Mouse (Mus musculus) neural tube, embryonic 14.5 days (tissue): Measurements from ENCODE around the gene Reep6. TPM values are rescaled to one million over a fixed set of nuclear protein-coding genes. Genes with fewer than 3 reads are reported as not detected.
A peak's percentile ranks its signal among the peaks of the same experiment; 100 is the strongest.

Experiments used
- ATAC-seq: fragments of 200-750 bp; cut with Nextera tagmentation; 2 replicates; pipeline ENCODE4 v1.8.0; 2017; ENCODE audit warnings: low read depth, mild to moderate bottlenecking, moderate TSS enrichment, moderate library complexity
- H3K27ac ChIP-seq: fragments of 300-500 bp; sonication (generic); 2 replicates; pipeline ENCODE4 v1.5.1; 2014; ENCODE audit warnings: low read depth, mild to moderate bottlenecking, control low read depth, low read length, moderate library complexity, mixed read lengths
- H3K27me3 ChIP-seq: fragments of 300-500 bp; sonication (generic); 2 replicates; pipeline ENCODE4 v1.6.1; 2014; ENCODE audit warnings: low read length; ENCODE audit not compliant: control insufficient read depth, insufficient read depth
- H3K36me3 ChIP-seq: fragments of 300-500 bp; sonication (generic); 2 replicates; pipeline ENCODE4 v1.6.1; 2014; ENCODE audit warnings: low read length, mixed read lengths; ENCODE audit not compliant: control insufficient read depth, insufficient read depth
- H3K4me1 ChIP-seq: fragments of 300-500 bp; sonication (generic); 2 replicates; pipeline ENCODE4 v1.6.1; 2014; ENCODE audit warnings: low read length; ENCODE audit not compliant: control insufficient read depth, insufficient read depth
- H3K4me2 ChIP-seq: fragments of 300-500 bp; sonication (generic); 2 replicates; pipeline ENCODE4 v1.6.1; 2014; ENCODE audit warnings: mild to moderate bottlenecking, low read depth, low read length, control low read depth
- H3K4me3 ChIP-seq: fragments of 300-500 bp; sonication (generic); 2 replicates; pipeline ENCODE4 v1.5.1; 2014; ENCODE audit warnings: low read depth, low read length, control low read depth, mixed read lengths
- H3K9ac ChIP-seq: fragments of 300-500 bp; sonication (generic); replicated peaks from 2 replicates; pipeline ENCODE4 v1.6.1; 2014; ENCODE audit warnings: low read depth, mild to moderate bottlenecking, control low read depth, low read length, mixed read lengths
- H3K9me3 ChIP-seq: fragments of 300-500 bp; sonication (generic); 2 replicates; pipeline ENCODE4 v1.6.1; 2016; ENCODE audit warnings: low read length; ENCODE audit not compliant: control insufficient read depth
- WGBS: fragments of 180-500 bp; shearing (Covaris S2); extraction: QIAGEN DNeasy Blood & Tissue Kit; methylation state at CpG from one replicate; pipeline ENCODE4 v1.1.7; 2014; 5-methylcytosine and 5-hydroxymethylcytosine counted together
- polyA plus RNA-seq: library from polyadenylated mRNA; unstranded; fragments of >200 nt; fragmentation: Nextera tagmentation; extraction: Ambion mirVana; gene quantifications from 2 replicates; pipeline ENCODE4 v1.2.1, GENCODE M21; 2014

The Reep6 gene
- 3.9 and 5.4 TPM in 2 replicates for polyA plus RNA-seq

GRCm38 (mm10) chr10:80329273-80330081 is at the start of gene Reep6, which contains the start of gene Pcsk4:
TSS of gene Reep6 (plus strand) at chr10:80329953.
TSS of gene Pcsk4 (minus strand) at chr10:80329498.
- Histone ChIP-seq H3K27me3 (no peaks in the 10 kb centered on the region; the same call in 1 of the 2 replicates), H3K4me1 (peaks cover 11% of the 10 kb centered on the region; the same call in 1 of the 2 replicates), H3K4me3 (peak within 1 kb of the TSS; percentile 40), H3K36me3 (no peaks in the 10 kb centered on the region), H3K9me3 (no peaks in the 10 kb centered on the region), H3K9ac (peak within 1 kb of the TSS; percentile 60), H3K27ac (no peak within 1 kb of the TSS), H3K4me2 (peak within 1 kb of the TSS; percentile 85)
- 6% methylated on average over 31 of the region's 36 CpGs for WGBS
- ATAC-seq: peak; percentile 91

- H3K4me2 ChIP-seq: no peak overlapping the region
- 94% methylated on average over 7 of the region's 7 CpGs for WGBS
- ATAC-seq: 0 out of 2 replicates have a peak, but pooled peaks have one; percentile 14
- no peak overlapping the region for H3K4me3 ChIP-seq
- no peaks in the 10 kb centered on the region for H3K9me3 ChIP-seq
- H3K4me1 ChIP-seq: no peaks in the 10 kb centered on the region
- no peak overlapping the region for H3K27ac ChIP-seq
- no peak overlapping the region; the same call in 1 of the 2 replicates for H3K9ac ChIP-seq
- H3K27me3 ChIP-seq: no peaks in the 10 kb centered on the region
- H3K36me3 ChIP-seq: peaks cover 88% of the 10 kb centered on the region
These were observed 48.4 kb upstream of the Reep6 start for GRCm38 (mm10) chr10:80281304-80281703.

GRCm38 (mm10) chr10:80281921-80282371 is 47.8 kb upstream of the Reep6 start:
- no peaks in the 10 kb centered on the region for H3K4me1 ChIP-seq
- no peak overlapping the region for H3K4me3 ChIP-seq
- H3K27me3 ChIP-seq: no peaks in the 10 kb centered on the region
- peak; percentile 28; the same call in 1 of the 2 replicates for ATAC-seq
- no peaks in the 10 kb centered on the region for H3K9me3 ChIP-seq
- no peak overlapping the region for H3K27ac ChIP-seq
- 55% methylated on average over 8 of the region's 8 CpGs for WGBS
- no peak overlapping the region for H3K4me2 ChIP-seq
- H3K9ac ChIP-seq: no peak overlapping the region; the same call in 1 of the 2 replicates
- H3K36me3 ChIP-seq: peaks cover 88% of the 10 kb centered on the region

- no peak for ATAC-seq
- Histone ChIP-seq H3K27ac (no peak overlapping the region), H3K9me3 (no peaks in the 10 kb centered on the region), H3K4me1 (no peaks in the 10 kb centered on the region), H3K36me3 (peaks cover 86% of the 10 kb centered on the region), H3K9ac (no peak overlapping the region), H3K4me3 (no peak overlapping the region), H3K4me2 (no peak overlapping the region), H3K27me3 (no peaks in the 10 kb centered on the region)
- 89% methylated on average over 20 of the region's 20 CpGs for WGBS
These were observed 47.0 kb upstream of the Reep6 start for GRCm38 (mm10) chr10:80282481-80283441.

- ATAC-seq: no peak
- H3K36me3 ChIP-seq: peaks cover 66% of the 10 kb centered on the region
- no peak overlapping the region for H3K4me3 ChIP-seq
- H3K4me1 ChIP-seq: no peaks in the 10 kb centered on the region
- H3K27ac ChIP-seq: no peak overlapping the region
- H3K9ac ChIP-seq: no peak overlapping the region; the same call in 1 of the 2 replicates
- H3K4me2 ChIP-seq: no peak overlapping the region
- no peaks in the 10 kb centered on the region for H3K27me3 ChIP-seq
- WGBS: 69% methylated on average over 15 of the region's 15 CpGs
- no peaks in the 10 kb centered on the region for H3K9me3 ChIP-seq
These were observed 44.3 kb upstream of the Reep6 start for GRCm38 (mm10) chr10:80285222-80286070.

GRCm38 (mm10) chr10:80288097-80288496 is 41.7 kb upstream of the Reep6 start:
- Histone ChIP-seq H3K9ac (no peak overlapping the region), H3K36me3 (peaks cover 43% of the 10 kb centered on the region), H3K4me1 (peaks cover 1% of the 10 kb centered on the region), H3K27ac (no peak overlapping the region), H3K4me3 (no peak overlapping the region), H3K9me3 (no peaks in the 10 kb centered on the region), H3K4me2 (no peak overlapping the region), H3K27me3 (no peaks in the 10 kb centered on the region; the same call in 1 of the 2 replicates)
- 95% methylated on average over 12 of the region's 12 CpGs for WGBS
- no peak for ATAC-seq

GRCm38 (mm10) chr10:80288657-80289056 is 41.1 kb upstream of the Reep6 start:
- Histone ChIP-seq H3K27me3 (no peaks in the 10 kb centered on the region; the same call in 1 of the 2 replicates), H3K36me3 (peaks cover 37% of the 10 kb centered on the region), H3K9me3 (no peaks in the 10 kb centered on the region), H3K27ac (no peak overlapping the region), H3K9ac (no peak overlapping the region), H3K4me3 (no peak overlapping the region), H3K4me1 (peaks cover 6% of the 10 kb centered on the region), H3K4me2 (no peak overlapping the region)
- WGBS: 67% methylated on average over 8 of the region's 8 CpGs
- no peak for ATAC-seq
